Mouse (Mus musculus): Measurements from ENCODE around the gene Pkdcc.

DNA sequence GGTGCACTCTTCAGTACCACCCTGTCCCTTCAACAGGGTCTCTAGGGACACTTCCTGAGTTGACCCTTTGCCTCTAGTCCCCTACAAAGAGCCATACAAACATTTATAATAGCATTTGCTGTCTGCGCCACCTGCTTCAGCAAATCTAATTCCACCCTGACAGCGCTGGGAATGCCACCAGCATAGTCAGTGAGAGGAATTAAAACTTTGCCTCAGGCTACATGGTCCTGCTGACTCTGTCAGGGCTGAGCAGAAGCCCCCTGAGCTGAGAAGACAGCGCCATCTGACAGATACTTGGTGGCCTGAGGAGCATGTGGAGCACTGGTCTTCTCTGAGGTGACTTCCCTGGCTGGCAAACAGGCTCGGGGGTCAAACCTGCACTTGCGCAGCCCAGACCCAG, 14.6 kb upstream of the Pkdcc start:
- no peak for TF ChIP-seq CTCF (IDR thresholded peaks at IDR 0.05; ENCODE audit: insufficient read depth, low read length)
- no peak for TF ChIP-seq POLR2A (IDR thresholded peaks at IDR 0.05; ENCODE audit: borderline replicate concordance, extremely low read depth, low read depth, low read length)
